Mouse (Mus musculus) thymus, postnatal 36 days (tissue): Measurements from ENCODE around the gene Cdip1.

Experiments used
- DNase-seq, 2 experiments: peaks; one replicate each; pipeline ENCODE4 v3.0.0; 2022; ENCODE audit warnings: mixed read lengths in 2 of 2

The Cdip1 gene

DNA sequence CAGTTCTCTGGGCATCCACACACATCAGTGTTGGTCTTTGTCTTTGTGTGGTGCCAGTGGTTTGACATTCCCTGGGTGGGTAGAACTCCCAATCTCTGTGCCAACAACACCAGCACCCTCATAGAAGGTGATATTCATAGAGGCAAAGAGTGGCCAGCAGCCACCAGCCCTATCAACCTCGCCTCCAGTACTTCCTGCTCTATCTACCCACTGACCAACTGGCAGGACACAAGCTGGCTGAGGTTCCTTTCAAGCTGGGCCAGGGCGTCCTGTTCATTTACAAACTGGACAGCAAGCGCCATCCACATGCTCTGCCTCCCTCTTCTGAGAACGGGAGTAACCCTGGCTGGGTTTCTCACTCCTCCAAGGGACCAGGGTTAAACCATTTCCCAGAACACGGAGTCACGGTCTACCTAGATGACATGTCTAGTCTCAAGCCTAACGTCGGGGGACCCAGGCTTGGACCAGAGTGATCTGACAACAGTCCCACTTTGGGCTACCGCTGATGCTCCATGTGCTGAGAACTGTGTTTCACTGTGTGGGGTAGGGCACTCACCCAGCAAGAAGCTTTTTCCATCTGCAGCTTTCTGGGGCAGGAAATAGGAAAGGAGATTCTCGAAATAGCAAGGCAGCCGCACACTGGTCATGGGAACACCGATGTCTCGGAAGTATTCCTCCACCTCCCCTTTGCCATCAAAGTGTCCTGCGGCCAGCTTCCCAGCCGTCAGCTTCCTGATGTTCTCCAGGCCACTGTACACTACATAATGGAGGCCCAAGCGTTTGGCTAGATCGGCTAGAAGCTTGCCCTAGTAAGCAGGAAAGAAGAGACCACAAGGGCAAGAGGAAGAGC, 76.0 kb downstream of the Cdip1 start:
- DNase-seq, result no peak

DNA sequence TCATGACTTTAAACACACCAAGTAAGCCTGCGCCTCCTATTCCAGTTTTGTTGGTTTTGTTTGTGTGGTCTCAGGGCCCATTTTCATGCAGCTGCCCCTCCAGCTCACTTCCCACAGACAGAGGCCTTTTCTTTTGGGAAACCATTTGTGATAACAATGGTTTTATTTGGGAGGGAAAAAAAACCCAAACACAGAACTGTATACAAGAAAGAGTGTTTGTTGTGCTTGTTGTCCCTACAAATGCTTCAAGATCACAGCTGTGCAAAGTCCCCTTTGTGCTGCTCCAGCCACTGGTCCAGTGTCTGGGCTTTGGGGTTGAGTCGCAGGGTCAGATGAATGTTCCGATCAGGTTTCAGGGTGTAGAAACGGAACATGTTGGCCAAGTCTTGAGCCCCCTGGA, 78.9 kb downstream of the Cdip1 start:
- DNase-seq, result no peak

DNA sequence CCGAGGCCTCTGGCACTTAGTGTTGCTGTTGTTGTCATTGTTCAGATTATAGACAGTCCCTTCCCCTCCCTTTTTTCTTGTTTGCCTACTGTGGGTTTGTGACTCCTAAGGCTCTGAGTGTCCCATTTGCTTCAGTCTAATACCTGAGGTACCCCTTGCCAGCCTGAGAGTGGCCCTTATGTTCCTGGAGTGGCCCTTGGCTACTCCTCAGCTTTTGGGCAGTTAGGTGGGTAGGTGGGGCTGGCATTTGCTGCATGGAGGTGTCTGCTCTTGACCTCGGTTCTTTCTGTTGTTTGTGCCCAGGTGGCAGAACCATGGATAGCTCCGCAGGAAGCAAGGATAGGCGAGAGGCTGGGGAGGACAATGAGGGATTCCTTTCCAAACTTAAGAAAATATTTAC, 84.6 kb downstream of the Cdip1 start:
- no peak for DNase-seq

DNA sequence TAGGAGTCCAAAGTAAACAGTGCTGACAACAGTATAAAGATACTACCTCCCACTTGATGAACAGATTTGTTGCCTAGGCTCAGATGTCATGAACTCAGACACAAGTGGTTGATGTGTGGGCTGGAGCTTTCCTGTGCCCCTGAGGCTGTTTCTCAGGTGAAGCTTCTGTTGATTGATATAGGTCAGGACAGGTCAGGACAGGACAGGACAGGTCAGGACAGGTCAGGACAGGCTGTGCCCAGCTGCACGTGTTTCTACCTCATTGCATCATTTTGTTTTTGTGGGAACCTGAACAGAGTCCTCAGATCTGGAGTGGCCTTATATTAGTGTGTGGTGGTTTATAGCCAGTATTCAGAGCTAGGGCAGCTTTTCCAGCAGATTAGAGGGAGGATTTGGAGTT, 87.4 kb downstream of the Cdip1 start:
- DNase-seq, result no peak

DNA sequence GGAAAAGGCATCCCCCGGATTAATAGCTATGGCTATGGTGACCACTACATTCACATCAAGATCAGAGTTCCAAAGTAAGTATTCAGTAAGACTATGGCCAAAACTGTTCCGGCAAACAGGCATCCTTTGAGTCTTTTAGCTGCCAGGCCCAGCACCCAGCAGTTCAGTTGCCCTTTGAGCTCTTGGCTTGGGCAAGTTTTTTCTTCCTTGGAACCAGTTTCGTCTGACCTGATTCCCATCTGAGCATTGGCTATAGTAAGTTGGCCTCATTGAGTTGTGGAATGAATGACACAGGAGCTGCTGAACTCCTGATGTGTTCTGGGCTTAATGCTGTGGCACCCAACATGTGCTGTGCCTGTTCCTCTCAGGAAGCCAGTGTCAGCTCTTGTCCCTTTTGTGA, 88.9 kb downstream of the Cdip1 start:
- no peak for DNase-seq
